Mouse (Mus musculus): ENCODE measurements around the gene Bik.

Bik gene

GRCm38 (mm10) chr15:83591758-83592157, 65.1 kb downstream of the Bik start:
- no peak for DNase-seq

- DNase-seq, result no peak
Measured at GRCm38 (mm10) chr15:83592260-83593188, 65.9 kb downstream of the Bik start.

GRCm38 (mm10) chr15:83593189-83593585, 66.5 kb downstream of the Bik start:
- no peak for DNase-seq

- no peak for DNase-seq
Measured at GRCm38 (mm10) chr15:83593702-83594512, 67.2 kb downstream of the Bik start.
